Mouse (Mus musculus) retina, embryonic 14.5 days (tissue): ENCODE measurements around the gene 1700034J05Rik.

Source experiments
- DNase-seq: peaks from one replicate; pipeline ENCODE4 v3.0.0-alpha.2; 2015; ENCODE audit warnings: low spot score

Gene 1700034J05Rik

GRCm38 (mm10) chr6:146926415-146926980, 27.7 kb downstream of the 1700034J05Rik start:
- DNase-seq: no peak

GRCm38 (mm10) chr6:146918341-146918740, 35.9 kb downstream of the 1700034J05Rik start:
- DNase-seq: no peak

GRCm38 (mm10) chr6:146917396-146917795, 36.8 kb downstream of the 1700034J05Rik start:
- no peak for DNase-seq

GRCm38 (mm10) chr6:146915808-146916207, 38.4 kb downstream of the 1700034J05Rik start:
- DNase-seq: no peak

- no peak for DNase-seq
Observed at GRCm38 (mm10) chr6:146913489-146914198, 40.6 kb downstream of the 1700034J05Rik start.

- no peak for DNase-seq
Observed at GRCm38 (mm10) chr6:146912835-146913488, 41.3 kb downstream of the 1700034J05Rik start.

GRCm38 (mm10) chr6:146910801-146911200, 43.4 kb downstream of the 1700034J05Rik start:
- no peak for DNase-seq

GRCm38 (mm10) chr6:146909725-146910489, 44.3 kb downstream of the 1700034J05Rik start:
- DNase-seq: no peak

- DNase-seq: no peak
Observed at GRCm38 (mm10) chr6:146908801-146909200, 45.4 kb downstream of the 1700034J05Rik start.

- DNase-seq: no peak
Observed at GRCm38 (mm10) chr6:146907795-146908190, 46.4 kb downstream of the 1700034J05Rik start.

GRCm38 (mm10) chr6:146907061-146907794, 47.0 kb downstream of the 1700034J05Rik start:
- DNase-seq: no peak

- DNase-seq: no peak
Observed at GRCm38 (mm10) chr6:146906000-146906786, 48.0 kb downstream of the 1700034J05Rik start.

- no peak for DNase-seq
Observed at GRCm38 (mm10) chr6:146904707-146905106, 49.5 kb downstream of the 1700034J05Rik start.

- DNase-seq: no peak
Observed at GRCm38 (mm10) chr6:146903632-146904031, 50.6 kb downstream of the 1700034J05Rik start.

- DNase-seq: no peak
Observed at GRCm38 (mm10) chr6:146901929-146902328, 52.3 kb downstream of the 1700034J05Rik start.
